Mouse (Mus musculus) neutrophil, adult 59 days (primary cell): ENCODE data around the gene Sst. TPM values are rescaled to one million over a fixed set of nuclear protein-coding genes. Genes with fewer than 3 reads are reported as not detected.

Source experiments
- total RNA-seq, 2 experiments: library from RNA; stranded (reverse); gene quantifications; 1 replicate in 1 of 2; 2 replicates in 1 of 2; pipeline ENCODE4 v1.2.4; 2023

Gene Sst
- total RNA-seq: not detected

DNA sequence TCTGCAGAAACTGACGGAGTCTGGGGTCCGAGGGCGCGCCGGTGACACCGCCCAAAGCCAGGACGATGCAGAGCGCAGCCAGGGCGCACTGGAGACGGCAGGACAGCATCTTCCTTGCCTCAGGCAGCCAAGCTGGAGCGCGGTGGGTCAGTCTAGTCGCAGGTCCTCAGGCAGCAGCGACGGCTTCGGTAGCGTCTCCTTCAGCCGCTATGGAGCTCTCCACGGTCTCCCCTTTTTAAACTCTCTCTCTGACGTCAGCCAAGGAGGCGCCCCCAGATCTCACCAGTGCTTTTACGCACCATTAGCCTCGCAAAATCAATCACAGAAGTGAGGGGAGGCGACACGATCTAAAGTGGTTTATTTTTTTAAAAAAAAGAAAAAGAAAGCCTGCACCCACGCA lies at the start of gene Sst:
TSS of gene Sst (minus strand) at position 323 of the 400 bp plus-strand sequence.

DNA sequence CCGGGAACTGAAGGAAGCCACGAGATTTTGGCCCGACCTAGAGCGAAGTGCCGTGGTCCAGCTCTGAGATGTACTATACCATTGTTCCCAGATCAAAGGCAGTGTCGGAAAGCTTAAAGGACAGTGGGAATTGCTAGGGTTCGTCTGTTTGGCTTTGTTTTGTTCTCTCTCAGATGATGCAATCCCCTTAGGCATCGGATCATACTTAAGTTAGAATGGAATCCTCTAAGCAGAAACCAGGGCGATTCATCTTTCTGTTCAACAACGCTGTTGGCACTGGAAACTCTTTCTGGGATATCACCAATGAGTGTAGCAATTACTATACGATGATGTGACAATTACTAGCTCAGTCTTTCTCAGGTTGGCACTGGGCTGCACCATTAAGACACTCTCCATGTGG lies 41.5 kb upstream of the Sst start, which contains the start of gene Rtp2:
TSS of gene Rtp2 (minus strand) at position 101 of the 400 bp plus-strand sequence.

Other genes starting within 250 kb of the Sst start
- not detected for gene Rtp2, start 41.4 kb upstream of the Sst start, total RNA-seq
- gene Gm37419, start 97.5 kb upstream of the Sst start, total RNA-seq: not detected
- 10 to 100 TPM; 74.3 to 77.4 TPM for gene Bcl6, start 97.9 kb upstream of the Sst start, total RNA-seq